Mouse (Mus musculus) spleen, adult 2 months (tissue): Measurements from ENCODE around the gene Fcer1g.

Source experiments
- CTCF ChIP-seq: fragments of 200-500 bp; IDR thresholded peaks from 2 replicates; pipeline ENCODE4 v1.5.1; 2011; ENCODE audit warnings: mild to moderate bottlenecking, inconsistent platforms; ENCODE audit not compliant: insufficient read depth, insufficient read length, insufficient replicate concordance; ENCODE audit errors: extremely low read depth
- POLR2A ChIP-seq: fragments of 200-500 bp; IDR thresholded peaks from 2 replicates; pipeline ENCODE4 v1.6.1; 2011; ENCODE audit warnings: low read depth, low read length, inconsistent platforms

DNA sequence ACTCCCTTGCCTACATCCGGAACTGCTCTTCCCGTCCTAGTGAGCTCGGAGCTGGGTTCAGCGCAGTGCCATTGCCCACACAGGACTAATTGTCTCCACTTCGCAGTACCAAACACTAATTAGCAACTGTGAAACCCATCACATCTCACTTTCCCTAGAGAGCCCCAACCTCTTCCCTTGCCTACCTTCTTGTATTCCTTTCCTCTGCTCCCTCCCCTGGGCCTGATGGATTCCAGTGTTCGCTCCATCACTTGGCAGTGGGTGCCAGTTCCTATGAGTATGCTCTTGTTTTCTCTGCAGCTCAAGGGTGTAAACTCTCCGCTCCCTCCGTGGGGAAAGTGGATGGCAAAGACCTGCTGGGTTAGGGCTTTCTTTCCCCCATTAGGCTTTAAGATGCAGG, 48.5 kb downstream of the Fcer1g start:
- no peak for TF ChIP-seq CTCF
- TF ChIP-seq POLR2A: no peak
